Mouse (Mus musculus) hematopoietic stem cell, adult 5-6 weeks (primary cell): ENCODE results near the gene Sh2b2. TPM values are rescaled to one million over a fixed set of nuclear protein-coding genes. Genes with fewer than 3 reads are reported as not detected.

ENCODE experiments used
- ATAC-seq, 2 experiments: fragments of 125-278 bp in 1 of 2; replicated peaks in 1 of 2; 2 replicates each; pipeline ENCODE4 v1.8.0; 2016 to 2017; ENCODE audit warnings: inconsistent platforms in 2 of 2, mild to moderate bottlenecking in 2 of 2, moderate number of reproducible peaks in 2 of 2, low read depth in 1 of 2, moderate TSS enrichment in 1 of 2; ENCODE audit not compliant: low FRiP score in 2 of 2, poor library complexity in 2 of 2, severe bottlenecking in 2 of 2, insufficient read depth in 1 of 2, low TSS enrichment in 1 of 2
- total RNA-seq: library from RNA; stranded (forward); fragments of 172-1452, 232-1000 nt; gene quantifications from 2 replicates; pipeline ENCODE4 v1.2.3, GENCODE M21; 2017

The Sh2b2 gene
- total RNA-seq, 1 experiment from 2014 or later = 3.6 TPM

- 0 out of 4 replicates have a peak, but pooled peaks of 1 of the 2 experiments have one; percentile 51 for ATAC-seq
These were observed 35.8 kb downstream of the Sh2b2 start for GRCm38 (mm10) chr5:136210549-136210948.

- ATAC-seq = 0 out of 4 replicates have a peak, but pooled peaks have one; percentile 41 to 42
These were observed 44.5 kb downstream of the Sh2b2 start for GRCm38 (mm10) chr5:136201832-136202231.

GRCm38 (mm10) chr5:136199526-136199925 lies 46.8 kb downstream of the Sh2b2 start:
- ATAC-seq = no peak

- ATAC-seq = peak; percentile 78 to 83
These were observed 47.6 kb downstream of the Sh2b2 start, which contains the start of gene Prkrip1 for GRCm38 (mm10) chr5:136198474-136199391. TSS of gene Prkrip1 (minus strand) at chr5:136198963.

GRCm38 (mm10) chr5:136191870-136192269 lies 54.5 kb downstream of the Sh2b2 start:
- no peak for ATAC-seq

GRCm38 (mm10) chr5:136186723-136187122 lies 59.6 kb downstream of the Sh2b2 start:
- peak; percentile 71 to 76 for ATAC-seq

GRCm38 (mm10) chr5:136183766-136184165 lies 62.6 kb downstream of the Sh2b2 start:
- no peak for ATAC-seq

- no peak for ATAC-seq
These were observed 63.5 kb downstream of the Sh2b2 start for GRCm38 (mm10) chr5:136182830-136183229.

GRCm38 (mm10) chr5:136182049-136182448 lies 64.3 kb downstream of the Sh2b2 start:
- ATAC-seq = no peak

- ATAC-seq = no peak
These were observed 65.2 kb downstream of the Sh2b2 start for GRCm38 (mm10) chr5:136181197-136181596.

- peak; percentile 18 to 44; a peak in 1 of 4 replicates for ATAC-seq
These were observed 66.8 kb downstream of the Sh2b2 start for GRCm38 (mm10) chr5:136179594-136179993.

GRCm38 (mm10) chr5:136173606-136174463 lies 72.5 kb downstream of the Sh2b2 start:
- peak; percentile 33 to 35; a peak in 1 of 4 replicates for ATAC-seq

GRCm38 (mm10) chr5:136172939-136173338 lies 73.4 kb downstream of the Sh2b2 start:
- ATAC-seq = no peak

- ATAC-seq = peak; percentile 34 to 53
These were observed 74.7 kb downstream of the Sh2b2 start for GRCm38 (mm10) chr5:136171363-136172341.

GRCm38 (mm10) chr5:136170512-136171362 lies 75.6 kb downstream of the Sh2b2 start, which contains the start of gene Orai2:
TSS of gene Orai2 (minus strand) at chr5:136170713.
- ATAC-seq = peak; percentile 47
